Mouse (Mus musculus) colon, adult 2 months (tissue): ENCODE data around the gene Thbs1. TPM values are rescaled to one million over a fixed set of nuclear protein-coding genes. Genes with fewer than 3 reads are reported as not detected.

Experiments
- polyA plus RNA-seq: library from polyadenylated mRNA; depleted of rRNA; stranded (reverse); fragments of >200 nt; gene quantifications from 2 replicates; pipeline ENCODE4 v1.2.3, GENCODE M21; 2012; rRNA removed

Gene Thbs1
- polyA plus RNA-seq, result 13.3 and 21.7 TPM in 2 replicates

GRCm38 (mm10) chr2:118111488-118112131 is at the start of gene Thbs1:
Gene Thbs1 (plus strand): TSS chr2:118111876.

Other genes with a start within 250 kb of the Thbs1 start
- gene Fsip1, start 145.1 kb downstream of the Thbs1 start, polyA plus RNA-seq, result not detected in 2 replicates